Mouse (Mus musculus): ENCODE measurements around the gene Simc1.

- TF ChIP-seq CTCF (IDR thresholded peaks at IDR 0.05; ENCODE audit: borderline replicate concordance, control insufficient read depth, extremely low read depth, insufficient read depth, low read length, poor library complexity) (no peak), POLR2A (IDR thresholded peaks at IDR 0.05; ENCODE audit: control insufficient read depth, extremely low read depth, insufficient read depth, low read length, poor library complexity) (no peak)
Observed at GRCm38 (mm10) chr13:54593617-54594016, 90.0 kb downstream of the Simc1 start.
